Mouse (Mus musculus): Measurements from ENCODE around the gene Zkscan6. TPM values are rescaled to one million over a fixed set of nuclear protein-coding genes. Genes with fewer than 3 reads are reported as not detected.

The Zkscan6 gene
- polyA plus RNA-seq (2012; rRNA removed) = 6.7 and 7.7 TPM in 2 replicates
- 14.5 and 14.9 TPM in 2 replicates for polyA plus RNA-seq (2014; fragmentation: Nextera tagmentation; extraction: Ambion mirVana)

DNA sequence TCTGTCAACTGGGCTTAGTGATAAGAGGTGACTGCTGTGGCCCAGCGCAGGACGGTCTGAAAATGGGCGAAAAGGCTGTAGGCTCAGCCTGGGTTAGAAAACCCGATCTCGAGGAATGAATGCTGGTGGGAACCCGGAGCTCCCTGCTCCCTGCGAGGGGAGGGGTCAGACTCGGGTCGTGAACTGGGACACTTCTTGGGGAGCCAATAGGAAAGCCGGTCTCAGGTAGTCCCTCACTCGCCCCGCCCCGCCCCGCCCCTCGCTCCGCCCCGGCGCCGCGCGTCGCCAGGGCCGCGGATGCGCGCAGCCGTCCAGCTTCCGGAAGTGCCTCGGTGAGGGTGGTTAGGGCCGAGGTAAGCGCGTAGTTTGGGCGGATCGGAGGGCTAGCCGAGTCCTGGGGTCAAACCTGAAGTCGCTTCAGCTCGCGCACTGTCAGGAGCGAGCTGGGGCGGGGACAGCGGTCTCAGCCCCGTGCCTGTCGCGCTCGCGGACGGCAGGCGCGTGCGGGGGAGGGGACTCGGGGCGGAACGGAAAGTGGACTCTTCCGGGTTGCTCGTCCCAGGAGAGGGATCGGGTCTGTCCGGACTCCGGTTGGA lies at the start of gene Zkscan6:
Gene Zkscan6 (plus strand): TSS at position 267 of the 596 bp plus-strand sequence.
- Histone ChIP-seq H3K27me3 (ENCODE audit: control insufficient read depth, insufficient read depth, low read length) (no peaks in the 10 kb centered on the region), H3K9ac (ENCODE audit: low read depth, low read length, severe bottlenecking) (peak within 1 kb of the TSS; percentile 76), H3K4me2 (replicated peaks; ENCODE audit: low read depth, low read length, severe bottlenecking) (peak within 1 kb of the TSS; percentile 85), H3K27ac (replicated peaks; ENCODE audit: low read depth, low read length) (peak within 1 kb of the TSS; percentile 67), H3K4me1 (ENCODE audit: control insufficient read depth, insufficient read depth, low read length) (peaks cover 8% of the 10 kb centered on the region), H3K4me3 (replicated peaks; ENCODE audit: low read length) (peak within 1 kb of the TSS; percentile 87), H3K9me3 (ENCODE audit: control insufficient read depth, low read length) (no peaks in the 10 kb centered on the region), H3K36me3 (ENCODE audit: control insufficient read depth, insufficient read depth, low read length) (no peaks in the 10 kb centered on the region)
- ATAC-seq (ENCODE audit: low FRiP score, low read depth) (peak; percentile 97), DNase-seq (ENCODE audit: low spot score) (peak; percentile 90)
- 0 out of 2 replicates have a peak, but pooled peaks have one; percentile 20 for TF ChIP-seq POLR2A (IDR thresholded peaks at IDR 0.05; ENCODE audit: borderline replicate concordance, extremely low read depth, insufficient read depth, insufficient read length)
- WGBS = 4% methylated on average over 58 of the region's 58 CpGs

DNA sequence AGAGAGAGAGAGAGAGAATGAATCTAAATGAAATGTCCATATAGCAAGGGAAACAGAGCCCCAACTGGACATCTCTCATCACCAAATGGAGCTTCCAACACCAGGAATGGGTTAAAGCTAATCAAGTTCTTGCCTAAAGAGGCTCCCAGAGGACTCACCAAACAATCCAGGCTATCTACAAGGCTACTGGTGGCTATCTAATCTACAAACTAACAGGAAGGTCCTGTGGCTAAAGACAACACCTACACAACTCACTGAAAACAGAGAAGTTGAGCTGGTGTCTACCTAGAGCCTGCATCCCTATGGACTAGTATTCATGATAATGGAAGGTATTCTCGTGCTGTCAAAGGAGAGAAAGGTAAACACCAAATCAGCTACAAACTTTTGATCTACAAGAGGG lies 47.6 kb upstream of the Zkscan6 start:
- Histone ChIP-seq H3K9me3 (ENCODE audit: control insufficient read depth, low read length) (no peaks in the 10 kb centered on the region), H3K27me3 (ENCODE audit: control insufficient read depth, insufficient read depth, low read length) (no peaks in the 10 kb centered on the region), H3K9ac (ENCODE audit: low read depth, low read length, severe bottlenecking) (no peak overlapping the region), H3K4me2 (replicated peaks; ENCODE audit: low read depth, low read length, severe bottlenecking) (no peak overlapping the region), H3K27ac (replicated peaks; ENCODE audit: low read depth, low read length) (no peak overlapping the region), H3K4me3 (replicated peaks; ENCODE audit: low read length) (no peak overlapping the region), H3K36me3 (ENCODE audit: control insufficient read depth, insufficient read depth, low read length) (no peaks in the 10 kb centered on the region), H3K4me1 (ENCODE audit: control insufficient read depth, insufficient read depth, low read length) (0 out of 2 replicates have a peak, but pooled peaks cover under 1% of the 10 kb centered on the region)
- TF ChIP-seq POLR2A (IDR thresholded peaks at IDR 0.05; ENCODE audit: borderline replicate concordance, extremely low read depth, insufficient read depth, insufficient read length) = no peak
- 97% methylated on average over 1 of the region's 1 CpGs for WGBS
- no peak for ATAC-seq (ENCODE audit: low FRiP score, low read depth)
- no peak for DNase-seq (ENCODE audit: low spot score)

DNA sequence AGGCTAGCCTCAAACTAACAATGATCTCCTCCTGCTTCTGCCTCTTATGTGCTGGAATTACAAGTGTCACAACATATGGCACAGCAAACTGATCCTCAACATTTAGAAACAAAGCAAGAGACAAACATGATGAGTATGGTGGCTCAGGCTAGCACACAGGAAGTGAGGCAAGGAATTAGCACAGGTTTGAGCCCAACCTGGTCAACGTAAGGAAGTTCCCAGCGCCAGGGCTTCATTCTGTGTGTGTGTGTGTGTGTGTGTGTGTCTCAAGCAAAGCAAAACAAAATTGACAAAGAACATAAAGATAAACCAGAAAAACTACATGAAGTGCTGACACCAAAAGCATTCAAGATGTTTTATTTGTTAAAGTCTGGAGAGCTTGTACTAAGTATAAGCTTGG lies 46.1 kb upstream of the Zkscan6 start:
- Histone ChIP-seq H3K9me3 (ENCODE audit: control insufficient read depth, low read length) (no peaks in the 10 kb centered on the region), H3K27ac (replicated peaks; ENCODE audit: low read depth, low read length) (no peak overlapping the region), H3K4me2 (replicated peaks; ENCODE audit: low read depth, low read length, severe bottlenecking) (no peak overlapping the region), H3K9ac (ENCODE audit: low read depth, low read length, severe bottlenecking) (no peak overlapping the region), H3K27me3 (ENCODE audit: control insufficient read depth, insufficient read depth, low read length) (no peaks in the 10 kb centered on the region), H3K4me1 (ENCODE audit: control insufficient read depth, insufficient read depth, low read length) (no peaks in the 10 kb centered on the region), H3K4me3 (replicated peaks; ENCODE audit: low read length) (no peak overlapping the region), H3K36me3 (ENCODE audit: control insufficient read depth, insufficient read depth, low read length) (no peaks in the 10 kb centered on the region)
- DNase-seq (ENCODE audit: low spot score) = no peak
- TF ChIP-seq POLR2A (IDR thresholded peaks at IDR 0.05; ENCODE audit: borderline replicate concordance, extremely low read depth, insufficient read depth, insufficient read length) = no peak
- no peak for ATAC-seq (ENCODE audit: low FRiP score, low read depth)
- 92% methylated on average over 2 of the region's 2 CpGs for WGBS

DNA sequence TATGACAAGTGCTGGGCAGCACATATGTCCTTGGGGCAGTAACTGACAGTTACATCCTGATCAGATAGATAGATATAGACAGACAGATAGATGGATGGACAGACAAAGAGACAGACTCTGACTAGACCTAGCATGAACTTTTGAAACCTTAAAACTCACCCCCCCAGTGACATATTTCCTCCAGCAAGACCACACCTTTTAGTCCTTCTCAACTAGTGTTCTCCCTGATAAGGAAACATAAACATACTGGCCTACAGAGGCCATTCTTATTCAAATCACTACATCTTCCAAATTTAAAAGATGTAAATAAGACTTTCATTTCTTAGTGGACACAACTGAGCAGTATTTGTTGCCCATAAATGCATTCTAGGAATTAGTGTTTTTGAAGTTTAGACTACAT lies 38.5 kb upstream of the Zkscan6 start:
- no peak overlapping the region for H3K4me2 ChIP-seq (replicated peaks; ENCODE audit: low read depth, low read length, severe bottlenecking)
- TF ChIP-seq POLR2A (IDR thresholded peaks at IDR 0.05; ENCODE audit: borderline replicate concordance, extremely low read depth, insufficient read depth, insufficient read length) = no peak
- no peaks in the 10 kb centered on the region for H3K36me3 ChIP-seq (ENCODE audit: control insufficient read depth, insufficient read depth, low read length)
- H3K27me3 ChIP-seq (ENCODE audit: control insufficient read depth, insufficient read depth, low read length) = no peaks in the 10 kb centered on the region
- no peak overlapping the region for H3K4me3 ChIP-seq (replicated peaks; ENCODE audit: low read length)
- ATAC-seq (ENCODE audit: low FRiP score, low read depth) = no peak
- DNase-seq (ENCODE audit: low spot score) = no peak
- no peaks in the 10 kb centered on the region for H3K9me3 ChIP-seq (ENCODE audit: control insufficient read depth, low read length)
- no peak overlapping the region for H3K9ac ChIP-seq (ENCODE audit: low read depth, low read length, severe bottlenecking)
- H3K4me1 ChIP-seq (ENCODE audit: control insufficient read depth, insufficient read depth, low read length) = no peaks in the 10 kb centered on the region
- H3K27ac ChIP-seq (replicated peaks; ENCODE audit: low read depth, low read length) = no peak overlapping the region

DNA sequence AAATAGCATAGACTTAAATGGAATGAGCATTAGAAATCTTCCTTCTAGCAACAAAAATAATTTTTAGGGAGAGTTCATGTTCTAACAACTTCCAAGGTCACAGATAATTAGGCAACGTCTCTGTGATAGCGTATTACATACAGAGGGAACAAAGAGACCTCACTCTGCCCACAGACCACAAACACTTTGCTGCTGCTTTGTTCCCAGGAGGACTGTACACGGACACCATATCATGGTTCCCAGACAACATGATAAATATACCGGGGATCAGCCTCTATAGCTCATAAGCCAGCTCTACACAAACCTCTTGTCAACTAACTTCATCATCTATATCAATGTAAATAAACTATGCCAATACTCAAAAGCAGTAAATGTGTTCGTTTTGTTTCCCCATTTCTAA lies 37.0 kb upstream of the Zkscan6 start:
- Histone ChIP-seq H3K4me2 (replicated peaks; ENCODE audit: low read depth, low read length, severe bottlenecking) (no peak overlapping the region), H3K9me3 (ENCODE audit: control insufficient read depth, low read length) (no peaks in the 10 kb centered on the region), H3K4me3 (replicated peaks; ENCODE audit: low read length) (no peak overlapping the region), H3K27ac (replicated peaks; ENCODE audit: low read depth, low read length) (no peak overlapping the region), H3K9ac (ENCODE audit: low read depth, low read length, severe bottlenecking) (no peak overlapping the region), H3K4me1 (ENCODE audit: control insufficient read depth, insufficient read depth, low read length) (no peaks in the 10 kb centered on the region), H3K36me3 (ENCODE audit: control insufficient read depth, insufficient read depth, low read length) (no peaks in the 10 kb centered on the region), H3K27me3 (ENCODE audit: control insufficient read depth, insufficient read depth, low read length) (no peaks in the 10 kb centered on the region)
- WGBS = 89% methylated on average over 5 of the region's 5 CpGs
- DNase-seq (ENCODE audit: low spot score) = no peak
- TF ChIP-seq POLR2A (IDR thresholded peaks at IDR 0.05; ENCODE audit: borderline replicate concordance, extremely low read depth, insufficient read depth, insufficient read length) = no peak
- no peak for ATAC-seq (ENCODE audit: low FRiP score, low read depth)

Data from limb, embryonic 14.5 days (tissue).